Mouse (Mus musculus): Measurements from ENCODE around the gene Robo2. TPM values are rescaled to one million over a fixed set of nuclear protein-coding genes. Genes with fewer than 3 reads are reported as not detected.

Gene Robo2
- polyA plus RNA-seq, 1 experiment: not detected

DNA sequence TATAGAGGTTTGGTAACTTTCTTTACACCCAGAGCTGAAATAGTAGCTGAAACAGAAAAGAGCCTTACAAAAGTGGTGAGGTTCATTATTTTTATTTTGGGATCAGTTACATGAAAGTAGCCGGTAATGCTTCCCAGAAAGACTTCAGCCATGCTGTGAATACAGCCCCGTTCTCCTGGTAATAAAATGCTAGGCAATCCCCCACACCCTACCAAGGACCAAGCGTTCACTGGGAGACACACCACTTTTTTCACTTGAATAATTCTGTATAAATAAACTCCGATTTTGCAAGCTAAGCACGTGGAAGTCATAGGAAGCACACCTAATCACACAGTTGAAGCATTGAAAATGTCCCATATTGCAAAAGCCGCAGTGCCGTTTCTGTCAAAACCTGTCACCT is 341.0 kb downstream of the Robo2 start:
- TF ChIP-seq GATA1 (IDR thresholded peaks at IDR 0.05; ENCODE audit: low read length): no peak

DNA sequence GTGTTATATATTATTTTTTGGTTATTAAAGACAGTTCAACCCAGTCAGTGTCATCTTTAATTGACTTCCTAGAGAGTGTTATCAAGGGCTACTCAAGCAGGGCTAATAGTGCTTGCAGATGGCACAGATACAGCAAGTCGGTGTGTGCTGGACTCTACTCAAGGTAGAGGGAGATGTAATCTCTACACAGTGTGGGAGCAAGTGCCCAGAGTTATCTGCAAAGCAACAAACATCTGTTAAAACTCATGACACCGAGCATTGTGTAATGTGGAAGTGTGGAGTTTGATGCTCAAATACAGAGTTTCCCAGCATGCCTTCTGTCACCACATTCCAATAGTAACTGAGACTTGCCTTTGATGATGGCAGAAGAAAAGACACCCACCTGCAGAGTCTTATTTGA is 345.7 kb downstream of the Robo2 start:
- no peak for TF ChIP-seq GATA1 (IDR thresholded peaks at IDR 0.05; ENCODE audit: low read length)

DNA sequence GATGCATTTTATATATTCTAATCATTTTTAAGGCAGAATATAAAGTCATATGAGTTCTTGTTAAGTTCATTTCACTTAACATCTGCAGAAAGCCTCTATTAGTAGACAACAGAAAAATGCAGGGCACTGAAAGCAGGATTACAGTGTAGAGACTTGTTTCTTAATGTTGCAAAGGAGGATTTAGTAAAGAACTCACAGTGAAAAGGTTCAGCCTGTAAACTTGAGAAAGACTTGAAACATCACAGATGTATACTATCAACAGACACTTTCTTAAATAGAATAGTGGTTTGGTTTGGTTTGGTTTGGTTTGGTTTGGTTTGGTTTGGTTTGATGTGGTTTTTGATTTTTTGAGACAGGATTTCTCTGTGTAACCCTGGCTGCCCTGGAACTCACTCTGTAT is 349.7 kb downstream of the Robo2 start:
- no peak for TF ChIP-seq GATA1 (IDR thresholded peaks at IDR 0.05; ENCODE audit: low read length)

DNA sequence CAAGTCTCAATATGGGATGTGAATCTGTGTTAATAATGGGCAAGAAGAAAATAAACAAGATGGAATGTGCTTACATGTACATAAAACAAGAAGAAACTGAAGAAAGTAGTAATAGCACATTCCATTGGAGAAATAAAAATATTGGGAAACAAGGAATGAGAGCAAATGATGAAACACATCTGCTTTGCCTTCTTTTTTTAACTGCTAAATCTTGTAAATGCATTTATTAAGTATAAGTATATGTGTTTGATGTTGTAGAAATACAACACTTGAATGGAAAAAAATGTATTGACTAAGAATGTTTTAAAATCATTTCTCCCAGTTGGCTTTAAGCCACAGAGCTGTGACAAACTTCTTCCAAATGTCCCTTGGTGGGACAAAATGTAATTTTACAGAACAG is 350.1 kb downstream of the Robo2 start:
- TF ChIP-seq GATA1 (IDR thresholded peaks at IDR 0.05; ENCODE audit: low read length): no peak

DNA sequence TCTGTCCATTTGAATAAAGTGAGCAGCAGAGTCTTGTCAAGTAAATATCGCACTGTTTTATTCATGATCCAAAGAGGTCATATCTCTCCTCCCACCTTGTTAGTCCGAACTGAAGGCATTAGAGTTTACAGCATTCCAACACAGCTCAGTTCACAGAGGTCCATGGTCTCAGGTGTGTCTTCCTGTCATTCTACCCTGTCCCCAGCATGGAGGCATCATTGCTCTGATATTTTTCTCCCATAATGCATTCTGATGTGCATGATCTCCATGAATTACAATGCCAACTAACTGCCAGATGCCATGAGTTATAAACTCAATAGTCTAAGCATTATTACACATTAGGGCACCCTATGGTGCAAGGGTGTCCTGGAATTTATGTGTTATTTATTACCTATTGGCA is 354.7 kb downstream of the Robo2 start:
- TF ChIP-seq GATA1 (IDR thresholded peaks at IDR 0.05; ENCODE audit: low read length): no peak

DNA sequence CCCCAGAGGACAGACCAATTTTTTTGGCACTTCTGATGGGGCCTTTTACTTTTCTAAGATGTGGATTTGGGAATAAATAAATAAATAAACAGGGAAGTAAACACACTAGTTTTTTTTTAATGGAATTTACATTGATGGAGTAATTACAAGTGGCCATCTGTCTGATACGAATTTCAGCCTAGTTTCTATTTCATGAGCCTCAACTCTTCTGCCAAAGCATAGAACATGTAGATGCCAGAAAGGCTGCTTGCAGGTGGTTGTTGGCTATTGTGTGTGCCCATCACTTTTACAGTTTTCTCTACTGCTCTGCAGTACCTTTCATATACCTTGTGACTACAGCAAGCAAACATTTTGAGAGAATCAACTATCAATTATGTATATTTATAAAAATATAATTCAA is 355.4 kb downstream of the Robo2 start:
- no peak for TF ChIP-seq GATA1 (IDR thresholded peaks at IDR 0.05; ENCODE audit: low read length)

DNA sequence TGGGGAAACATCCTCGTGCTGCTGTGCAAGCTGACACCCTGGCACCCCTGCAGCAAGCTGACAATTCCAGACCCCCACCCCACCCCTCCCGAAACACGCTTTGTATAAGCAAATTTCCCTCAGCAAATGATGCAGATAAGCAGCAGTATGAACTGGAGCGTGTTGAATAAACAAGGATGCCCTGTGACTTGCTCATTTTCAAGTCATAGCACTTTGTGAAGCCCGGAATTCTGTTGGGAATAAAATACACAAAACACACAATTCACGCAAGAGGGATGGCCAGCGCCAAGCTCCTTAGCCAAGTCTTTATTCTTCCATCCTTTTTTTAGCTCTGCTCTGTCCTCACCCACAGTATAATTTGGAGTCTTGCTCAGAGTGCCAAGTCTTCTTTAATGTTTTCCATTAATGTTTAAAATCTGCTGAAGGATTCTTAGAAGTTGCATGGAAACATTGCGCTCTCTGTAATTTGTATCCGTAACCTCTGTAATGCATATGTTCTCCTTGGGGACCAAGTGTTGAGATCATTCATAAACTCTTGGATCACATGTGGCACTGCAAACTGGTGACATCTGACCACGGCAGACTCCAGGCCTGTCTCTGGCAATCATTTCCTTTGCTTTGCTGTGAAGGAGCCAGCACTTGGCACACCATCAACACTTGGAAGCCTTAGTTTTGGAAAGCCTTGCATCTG is 356.4 kb downstream of the Robo2 start:
- no peak for TF ChIP-seq GATA1 (IDR thresholded peaks at IDR 0.05; ENCODE audit: low read length)

DNA sequence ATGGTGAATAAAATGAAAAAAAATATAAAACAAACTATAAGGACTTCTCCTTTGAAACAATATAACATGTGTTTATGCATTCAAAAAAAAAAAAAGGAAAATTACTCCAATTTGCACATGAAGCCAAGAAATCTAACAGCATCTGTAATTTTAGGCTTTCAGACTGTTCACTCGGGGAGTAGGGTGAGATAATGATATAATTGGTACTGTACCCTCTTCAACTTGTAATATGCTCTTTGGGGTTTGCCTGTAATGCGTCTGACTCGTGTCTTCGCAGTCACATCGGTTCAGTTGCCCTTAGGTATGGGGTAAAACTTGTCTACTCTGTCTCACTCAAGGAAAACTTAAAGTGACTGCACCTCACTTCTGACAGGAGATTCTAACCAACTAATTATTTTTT is 362.2 kb downstream of the Robo2 start:
- no peak for TF ChIP-seq GATA1 (IDR thresholded peaks at IDR 0.05; ENCODE audit: low read length)

DNA sequence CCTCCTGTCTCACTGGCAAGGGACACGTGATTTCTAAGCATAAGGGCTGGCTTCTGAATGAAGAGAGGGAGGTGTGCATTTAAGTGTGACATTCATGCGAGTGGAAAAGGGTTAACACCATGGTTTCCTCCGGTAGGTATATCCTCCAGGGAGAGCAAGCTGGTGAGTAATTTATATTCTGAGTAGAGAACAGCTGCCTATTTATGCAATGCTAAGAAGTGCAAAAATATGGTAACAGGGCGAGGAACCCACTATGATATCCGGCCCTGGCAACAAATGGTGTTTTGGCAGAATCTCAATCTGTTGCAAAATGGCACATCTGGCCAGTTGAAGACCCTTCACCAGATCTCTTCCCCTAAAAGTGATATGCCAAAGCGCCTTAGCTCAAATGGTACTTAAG is 362.6 kb downstream of the Robo2 start:
- no peak for TF ChIP-seq GATA1 (IDR thresholded peaks at IDR 0.05; ENCODE audit: low read length)

DNA sequence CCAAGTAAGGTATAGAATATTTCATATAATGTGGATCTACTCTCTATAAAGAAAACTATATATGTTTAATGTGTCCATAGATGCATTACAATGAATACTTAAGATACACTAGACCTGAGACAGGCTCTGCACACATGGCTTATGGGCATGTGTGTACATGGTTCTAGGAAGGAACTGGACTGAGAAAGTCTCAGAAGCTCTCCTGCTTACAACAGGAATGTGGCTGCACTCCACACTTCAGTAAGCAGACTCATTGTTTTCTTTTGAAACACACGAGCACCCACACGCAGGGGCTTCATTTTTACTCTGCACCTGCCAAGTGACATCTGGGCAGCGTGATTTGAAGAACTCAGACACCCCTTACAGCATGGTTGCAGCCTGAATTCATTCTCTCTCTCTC is 364.4 kb downstream of the Robo2 start:
- TF ChIP-seq GATA1 (IDR thresholded peaks at IDR 0.05; ENCODE audit: low read length): no peak

DNA sequence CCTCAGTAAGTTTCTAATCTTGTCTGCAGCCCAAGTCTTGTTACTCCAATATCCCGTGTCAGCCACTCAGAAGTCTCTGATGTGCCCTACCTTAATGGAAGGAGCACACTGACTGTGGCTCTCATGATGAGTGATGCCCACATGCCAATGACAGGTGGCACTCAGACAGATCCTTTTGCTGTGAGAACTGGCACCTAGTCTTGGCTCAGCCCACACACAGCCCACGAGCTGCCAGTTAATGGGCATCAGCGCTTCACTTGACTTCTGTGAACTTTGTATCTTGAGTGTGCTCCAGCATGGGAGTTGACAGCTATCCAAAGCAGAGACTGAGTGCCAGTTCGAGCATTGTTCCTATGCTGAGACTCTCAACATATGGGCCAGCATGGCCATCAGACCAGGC is 383.8 kb downstream of the Robo2 start:
- TF ChIP-seq GATA1 (IDR thresholded peaks at IDR 0.05; ENCODE audit: low read length): no peak

DNA sequence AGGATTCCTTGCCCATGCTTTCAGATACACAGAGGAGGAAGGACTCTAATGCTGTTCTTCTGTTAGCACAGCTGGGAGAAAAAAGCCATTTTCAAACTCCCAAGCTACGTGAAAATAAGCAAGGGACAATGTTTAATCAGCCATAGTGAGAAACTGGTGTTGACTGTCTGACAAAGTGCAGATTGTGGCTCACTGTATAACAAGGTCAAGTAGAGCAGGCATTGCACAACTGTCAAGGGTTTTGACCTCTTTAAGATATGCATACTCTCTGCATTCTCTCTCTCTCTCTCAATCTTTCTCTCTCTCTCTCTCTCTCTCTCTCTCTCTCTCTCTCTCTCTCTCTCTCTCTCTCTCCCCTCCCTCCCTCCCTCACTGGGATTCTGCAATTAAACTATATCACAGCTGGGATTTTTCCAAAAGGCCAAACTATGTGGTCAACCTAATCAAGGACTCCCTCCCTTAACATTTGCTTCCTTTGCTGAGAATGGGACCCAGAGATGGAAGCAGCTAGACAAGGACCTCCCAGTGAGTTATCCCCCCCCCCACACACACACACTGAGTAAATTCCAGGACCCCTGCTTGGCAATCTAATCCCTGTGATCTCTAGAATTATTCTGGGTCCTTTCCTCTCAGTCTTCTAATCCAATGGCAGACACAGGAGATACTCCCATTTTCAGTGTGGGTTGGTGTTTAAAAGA is 389.2 kb downstream of the Robo2 start:
- no peak for TF ChIP-seq GATA1 (IDR thresholded peaks at IDR 0.05; ENCODE audit: low read length)

DNA sequence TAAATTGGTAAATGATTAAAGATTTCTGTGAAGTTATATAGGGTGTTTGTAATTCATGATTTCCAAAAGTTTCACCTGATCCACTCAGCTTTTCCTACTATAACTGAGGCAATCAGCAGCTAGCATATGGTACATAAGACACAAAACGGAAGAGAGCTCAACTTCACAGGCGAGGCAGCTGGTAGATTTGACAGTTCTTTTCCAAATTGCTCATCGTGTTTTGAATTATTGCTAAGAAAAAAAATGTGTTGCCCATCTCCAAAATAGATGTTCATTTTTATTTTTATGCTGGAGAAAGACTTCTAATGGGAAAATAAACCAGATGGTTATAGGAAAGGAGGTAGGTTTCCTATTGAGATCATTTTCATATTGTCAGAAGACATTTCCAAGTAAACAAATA is 405.9 kb downstream of the Robo2 start:
- TF ChIP-seq GATA1 (IDR thresholded peaks at IDR 0.05; ENCODE audit: low read length): no peak

DNA sequence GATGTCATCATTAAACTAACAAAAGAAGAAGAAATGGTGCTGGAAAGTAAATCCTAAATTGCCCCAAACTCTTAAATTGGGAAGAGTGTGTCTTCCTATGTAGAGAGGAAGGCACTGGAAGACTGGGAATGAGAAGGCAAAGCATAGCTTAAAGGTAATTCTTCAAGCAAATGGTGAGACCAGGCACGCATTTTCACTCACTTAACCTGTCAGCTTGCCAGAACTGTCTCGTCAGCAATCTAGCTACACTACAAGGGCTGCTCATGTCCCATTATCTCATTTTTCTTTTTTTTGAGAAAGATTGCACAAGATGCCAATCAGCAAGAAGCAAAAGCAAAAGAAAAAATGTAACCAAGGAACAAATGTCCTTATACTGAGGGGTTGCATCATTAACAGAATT is 410.3 kb downstream of the Robo2 start:
- no peak for TF ChIP-seq GATA1 (IDR thresholded peaks at IDR 0.05; ENCODE audit: low read length)

DNA sequence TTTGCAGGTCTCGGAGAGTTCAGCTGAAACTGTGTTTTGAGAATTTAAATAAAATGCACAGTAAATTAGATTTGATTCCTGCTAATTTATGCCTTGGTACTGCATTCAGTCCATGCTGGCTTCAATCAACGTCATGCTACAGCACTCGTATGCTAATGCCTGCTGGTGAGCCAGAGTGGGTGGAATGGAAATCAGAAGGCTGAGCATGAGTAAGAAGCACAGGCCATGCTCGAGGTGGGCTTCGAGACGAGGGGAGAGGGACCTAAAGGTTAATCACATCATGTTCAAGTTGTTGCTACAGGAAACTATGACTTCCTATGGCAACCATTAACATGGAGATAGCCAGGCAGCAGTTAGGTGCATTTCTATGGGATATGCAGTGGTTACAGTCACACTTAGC is 420.4 kb downstream of the Robo2 start:
- TF ChIP-seq GATA1 (IDR thresholded peaks at IDR 0.05; ENCODE audit: low read length): no peak

DNA sequence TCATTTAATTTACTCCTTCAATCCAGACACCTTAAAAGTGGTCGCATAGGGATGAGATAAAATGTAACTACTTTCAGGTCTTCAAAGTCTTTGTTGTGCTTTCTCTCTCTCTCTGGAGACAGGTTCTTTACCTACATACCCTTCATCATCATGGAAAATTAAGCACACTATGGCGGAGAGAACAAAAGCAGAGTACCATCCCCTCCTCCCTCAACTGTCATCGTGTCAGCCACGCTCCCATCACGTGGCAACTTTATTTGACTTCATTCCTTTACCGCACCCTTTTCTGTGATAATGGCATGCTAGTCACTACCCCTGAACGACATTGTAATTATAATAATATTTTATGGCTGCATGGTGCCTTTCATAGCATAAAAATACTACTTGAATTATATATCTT is 442.1 kb downstream of the Robo2 start:
- TF ChIP-seq GATA1 (IDR thresholded peaks at IDR 0.05; ENCODE audit: low read length): no peak

DNA sequence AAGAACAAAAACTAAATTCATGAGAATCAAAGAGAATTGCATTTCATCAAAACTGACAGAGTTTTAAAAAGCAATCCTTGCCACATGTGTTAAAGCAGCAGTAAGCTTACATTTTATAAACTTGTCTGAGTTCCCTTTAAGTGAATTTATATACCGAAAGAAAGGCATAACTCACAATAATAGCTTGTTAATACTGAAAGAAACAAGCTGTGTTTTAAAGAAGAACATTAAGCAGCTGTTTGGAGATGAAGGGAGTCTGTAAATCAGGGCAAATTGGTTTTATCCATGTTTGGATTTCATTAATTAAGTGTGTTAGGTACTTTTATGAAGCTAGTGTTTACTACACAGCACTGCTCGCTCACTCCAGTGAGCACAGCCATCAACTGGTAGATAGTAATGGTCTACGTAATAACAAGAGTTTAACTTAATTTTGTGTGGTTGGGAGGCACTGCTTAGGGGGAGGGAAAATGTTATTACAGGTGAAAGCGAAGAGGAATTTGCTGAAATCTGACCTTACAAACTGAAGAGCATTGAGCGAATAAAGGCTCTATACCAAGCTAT is 447.2 kb downstream of the Robo2 start:
- no peak for TF ChIP-seq GATA1 (IDR thresholded peaks at IDR 0.05; ENCODE audit: low read length)

Measured in G1E-ER4 (cell line).